Mouse (Mus musculus): ENCODE data around the gene Dst.

DNA sequence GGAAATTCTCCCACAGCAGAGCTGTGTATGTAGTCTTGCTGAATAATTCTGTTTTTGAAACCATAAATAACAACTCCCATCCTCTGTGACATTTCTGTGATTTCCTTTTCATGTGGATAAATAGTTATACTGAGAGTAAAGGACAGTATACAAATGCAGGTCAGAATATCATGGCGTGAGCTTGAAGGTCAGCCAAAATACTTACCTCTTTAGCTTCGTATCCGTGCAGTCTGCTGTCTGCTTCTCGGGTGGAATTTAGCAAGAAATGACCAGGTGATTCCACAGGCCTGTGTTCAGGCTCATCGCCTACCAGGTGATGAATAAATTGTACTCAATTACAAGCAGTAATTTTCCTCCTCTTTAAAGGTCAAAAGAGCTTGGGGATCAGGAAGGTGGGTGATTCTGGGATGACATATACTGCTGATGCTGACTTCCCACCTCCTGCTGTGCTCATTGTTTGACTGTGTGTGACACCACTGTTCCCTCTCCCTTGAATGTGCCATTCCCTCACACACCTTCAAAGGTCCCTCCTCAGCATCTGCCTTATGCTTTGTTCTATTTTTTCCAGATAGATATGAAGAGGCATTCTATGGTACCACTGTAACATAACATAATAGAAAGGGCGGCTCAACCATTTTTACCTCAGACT is 163.1 kb downstream of the Dst start:
- no peak for TF ChIP-seq CTCF (IDR thresholded peaks at IDR 0.05; ENCODE audit: low read depth)
- TF ChIP-seq EP300 (IDR thresholded peaks at IDR 0.05; ENCODE audit: low read depth) = no peak

Measured in liver, embryonic 14.5 days (tissue).